Mouse (Mus musculus): ENCODE results near the gene Wdr4.

DNA sequence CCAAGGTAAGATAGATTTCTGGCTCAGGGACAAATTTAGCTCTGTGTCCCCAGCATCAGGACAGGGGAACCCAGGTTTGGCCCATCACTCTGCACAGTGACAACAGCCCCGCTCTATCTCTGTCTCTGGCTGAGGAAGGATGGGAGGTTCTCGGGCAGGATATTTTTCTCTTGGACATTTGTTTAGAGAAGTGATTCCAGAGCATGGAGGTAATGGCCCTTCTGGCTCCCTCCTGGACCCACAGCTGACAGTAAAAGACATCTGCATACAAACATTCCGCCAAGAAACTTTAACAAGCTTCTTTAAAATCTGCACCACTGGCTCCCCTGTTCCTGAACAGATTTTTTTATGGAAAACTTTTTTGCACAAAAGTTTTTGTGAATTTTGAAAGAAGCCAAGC, 66.3 kb downstream of the Wdr4 start:
- TF ChIP-seq CTCF (IDR thresholded peaks at IDR 0.05; ENCODE audit: insufficient read depth, low read length), result no peak
- TF ChIP-seq POLR2A (IDR thresholded peaks at IDR 0.05; ENCODE audit: borderline replicate concordance, extremely low read depth, low read depth, low read length), result no peak

All from lung, adult 2 months (tissue).